Mouse (Mus musculus) embryonic facial prominence, embryonic 12.5 days (tissue): Measurements from ENCODE around the gene Mbd4. TPM values are rescaled to one million over a fixed set of nuclear protein-coding genes. Genes with fewer than 3 reads are reported as not detected.

ENCODE experiments used
- ATAC-seq: fragments of 200-750 bp; cut with Nextera tagmentation; 2 replicates; pipeline ENCODE4 v1.8.0; 2017; ENCODE audit not compliant: insufficient number of reproducible peaks, insufficient read depth, low FRiP score, low TSS enrichment
- H3K27ac ChIP-seq: fragments of 300-500 bp; sonication (generic); 2 replicates; pipeline ENCODE4 v1.5.1; 2016; ENCODE audit warnings: mild to moderate bottlenecking
- H3K27me3 ChIP-seq: fragments of 300-500 bp; sonication (generic); 2 replicates; pipeline ENCODE4 v1.6.1; 2016; ENCODE audit warnings: mild to moderate bottlenecking, moderate library complexity
- H3K36me3 ChIP-seq: fragments of 300-500 bp; sonication (generic); 2 replicates; pipeline ENCODE4 v1.6.1; 2016; ENCODE audit warnings: mild to moderate bottlenecking
- H3K4me1 ChIP-seq: fragments of 300-500 bp; sonication (generic); 2 replicates; pipeline ENCODE4 v1.6.1; 2016
- H3K4me2 ChIP-seq: fragments of 300-500 bp; sonication (generic); replicated peaks from 2 replicates; pipeline ENCODE4 v1.6.1; 2016; ENCODE audit warnings: mild to moderate bottlenecking, moderate library complexity
- H3K4me3 ChIP-seq: fragments of 300-500 bp; sonication (generic); 2 replicates; pipeline ENCODE4 v1.5.1; 2016; ENCODE audit warnings: mild to moderate bottlenecking
- H3K9ac ChIP-seq: fragments of 300-500 bp; sonication (generic); 2 replicates; pipeline ENCODE4 v1.6.1; 2016; ENCODE audit warnings: mild to moderate bottlenecking, moderate library complexity
- H3K9me3 ChIP-seq: fragments of 300-500 bp; sonication (generic); 2 replicates; pipeline ENCODE4 v1.6.1; 2016; ENCODE audit warnings: mild to moderate bottlenecking, moderate library complexity
- WGBS: fragments of 180-500 bp; shearing (Covaris S2); methylation state at CpG from one replicate; pipeline ENCODE4 v1.1.7; 2016; 5-methylcytosine and 5-hydroxymethylcytosine counted together
- polyA plus RNA-seq: library from polyadenylated mRNA; unstranded; fragments of >200 nt; fragmentation: Nextera tagmentation; extraction: Ambion mirVana; gene quantifications from 2 replicates; pipeline ENCODE4 v1.2.1, GENCODE M21; 2016

Gene Mbd4
- polyA plus RNA-seq, 1 experiment from 2014 or later: 28.4 TPM

DNA sequence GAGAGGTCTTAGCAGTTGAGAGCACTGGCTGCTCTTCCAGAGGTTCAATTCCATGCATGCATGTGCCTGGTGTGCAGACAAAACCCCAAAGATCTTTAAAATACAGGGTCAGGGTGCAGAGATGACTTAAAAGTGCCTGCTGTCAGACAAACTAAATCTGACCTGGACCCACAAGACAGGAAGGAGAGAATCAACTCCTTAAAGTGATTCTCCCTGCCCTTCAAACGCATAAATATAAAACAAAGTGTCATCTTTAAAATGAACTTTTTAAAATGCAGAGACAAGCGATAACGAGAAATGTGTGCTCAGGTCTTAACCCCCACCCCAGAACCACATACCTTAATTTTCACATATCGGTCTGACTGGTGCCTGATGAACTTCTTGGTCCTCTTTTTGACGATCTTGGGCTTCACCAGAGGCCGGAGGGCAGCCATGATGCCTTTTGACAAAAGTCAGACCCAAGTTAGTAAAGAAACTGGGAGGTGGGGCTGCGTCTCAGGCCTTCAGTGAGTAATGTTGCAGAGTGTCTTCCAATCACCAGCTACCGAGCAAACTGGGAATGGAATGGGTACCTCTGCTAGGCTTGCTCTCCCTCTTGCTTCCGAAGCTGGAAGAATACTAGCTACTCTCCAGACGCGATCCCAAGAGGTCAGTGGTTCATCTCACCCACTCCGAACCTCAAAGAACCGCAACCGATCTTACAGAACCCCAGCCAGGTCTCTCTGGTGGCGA, 45.5 kb downstream of the Mbd4 start:
- no peaks in the 10 kb centered on the region for H3K9me3 ChIP-seq
- H3K9ac ChIP-seq: peak overlapping the region; percentile 99
- peaks cover 18% of the 10 kb centered on the region for H3K4me1 ChIP-seq
- H3K36me3 ChIP-seq: peaks cover 45% of the 10 kb centered on the region
- ATAC-seq: no peak
- peak overlapping the region; percentile 98 for H3K27ac ChIP-seq
- H3K4me3 ChIP-seq: peak overlapping the region; percentile 99
- H3K4me2 ChIP-seq: peak overlapping the region; percentile 93
- 5% methylated on average over 15 of the region's 15 CpGs for WGBS
- no peaks in the 10 kb centered on the region for H3K27me3 ChIP-seq

DNA sequence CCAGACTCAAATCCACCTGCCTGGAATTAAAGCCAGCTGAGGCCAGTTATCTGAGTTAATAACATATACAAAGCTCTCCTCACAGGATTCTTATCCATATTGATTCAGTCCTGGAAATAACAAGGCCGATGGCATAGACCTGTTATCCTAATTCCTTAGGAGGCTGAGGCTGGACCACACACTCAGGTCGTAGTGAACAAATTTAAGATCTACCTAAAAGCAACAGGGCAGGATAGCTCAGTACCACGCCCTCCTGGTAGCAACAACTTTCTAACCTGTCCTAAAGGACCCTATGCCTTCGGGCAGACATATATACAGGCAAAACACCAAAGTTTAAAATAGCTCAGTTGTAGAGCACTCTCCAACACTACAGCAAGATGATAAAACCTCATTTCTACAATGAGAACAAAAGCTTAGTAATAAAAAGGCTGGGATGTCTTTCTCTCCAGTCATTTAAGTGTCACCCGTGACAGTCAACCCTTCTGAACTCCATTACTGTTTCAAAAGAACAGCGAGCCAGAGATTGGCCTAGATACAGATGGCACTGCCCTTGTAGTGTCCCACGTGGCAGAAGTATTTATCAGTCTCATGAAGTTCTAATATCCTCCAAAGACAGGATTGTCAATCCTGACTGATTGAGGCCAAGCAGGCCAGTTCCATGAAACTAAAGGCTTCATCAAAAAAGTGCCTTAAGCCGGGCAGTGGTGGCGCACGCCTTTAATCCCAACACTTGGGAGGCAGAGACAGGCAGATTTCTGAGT, 48.6 kb downstream of the Mbd4 start:
- H3K36me3 ChIP-seq: peaks cover 73% of the 10 kb centered on the region
- no peak overlapping the region for H3K27ac ChIP-seq
- H3K4me2 ChIP-seq: no peak overlapping the region
- WGBS: 67% methylated on average over 10 of the region's 10 CpGs
- H3K9me3 ChIP-seq: no peaks in the 10 kb centered on the region
- no peaks in the 10 kb centered on the region for H3K27me3 ChIP-seq
- H3K4me1 ChIP-seq: peaks cover 18% of the 10 kb centered on the region
- H3K9ac ChIP-seq: no peak overlapping the region
- no peak overlapping the region for H3K4me3 ChIP-seq
- ATAC-seq: no peak

DNA sequence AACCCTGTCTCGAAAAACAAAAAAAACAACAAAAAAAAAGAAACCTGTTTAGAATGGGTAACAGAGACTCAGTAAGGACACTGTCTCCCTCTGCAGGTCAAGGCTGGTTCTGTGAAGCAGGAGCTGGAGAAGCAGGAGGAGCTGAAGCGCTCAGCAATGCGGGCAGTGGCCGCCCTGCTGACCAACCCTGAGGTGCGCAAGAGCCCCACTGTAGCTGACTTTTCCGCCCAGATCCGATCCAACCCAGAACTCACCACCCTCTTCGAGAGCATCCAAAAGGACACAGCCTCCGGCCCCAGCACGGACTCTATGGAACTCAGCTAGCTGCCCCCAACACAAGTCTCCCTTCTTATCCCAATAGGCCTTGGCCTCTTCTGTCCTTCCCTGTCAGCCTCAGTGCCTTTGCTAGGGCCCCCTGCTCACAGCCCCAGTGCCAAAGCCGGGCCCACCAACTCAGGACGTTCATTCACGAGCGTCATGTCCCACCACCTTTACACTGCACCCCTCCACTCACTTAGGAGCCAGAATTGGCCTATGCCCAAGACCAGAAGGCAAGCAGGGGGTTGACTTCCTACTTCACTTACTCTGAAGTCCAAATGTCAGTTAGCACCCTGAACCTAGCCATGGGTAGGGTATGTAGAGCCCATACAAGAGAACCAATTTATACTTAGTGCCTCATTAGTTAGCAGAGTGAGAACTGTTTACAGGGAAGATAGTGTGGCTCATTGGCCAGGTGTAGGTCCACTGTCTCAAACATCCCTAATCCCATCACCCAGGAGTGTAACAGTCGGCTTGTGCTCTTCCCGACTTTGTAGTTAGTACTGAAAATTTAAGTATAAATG, 49.4 kb downstream of the Mbd4 start:
- H3K27ac ChIP-seq: no peak overlapping the region

DNA sequence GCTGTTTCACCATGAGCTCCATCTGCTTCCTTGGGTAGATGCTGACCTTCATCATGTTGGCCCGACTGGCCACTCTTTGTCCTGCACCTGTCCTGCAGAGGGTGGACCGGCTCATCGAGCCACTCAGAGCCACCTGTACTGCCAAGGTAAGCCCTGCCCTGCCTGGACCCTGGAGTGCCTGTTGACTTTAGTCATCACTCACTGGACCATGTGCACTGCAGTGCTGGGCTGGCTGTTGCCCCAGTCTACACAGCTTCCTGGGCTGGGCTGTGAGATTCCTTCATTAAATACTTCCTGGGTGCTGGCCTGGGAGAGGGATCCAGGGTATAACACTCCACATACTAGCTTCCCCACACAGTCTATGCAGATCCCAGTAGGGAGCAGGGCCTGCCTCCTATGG, 51.4 kb downstream of the Mbd4 start:
- Histone ChIP-seq H3K27me3 (no peaks in the 10 kb centered on the region), H3K9me3 (no peaks in the 10 kb centered on the region), H3K4me2 (no peak overlapping the region), H3K4me3 (no peak overlapping the region), H3K27ac (no peak overlapping the region), H3K4me1 (peaks cover 11% of the 10 kb centered on the region), H3K36me3 (peaks cover 92% of the 10 kb centered on the region), H3K9ac (no peak overlapping the region)
- no peak for ATAC-seq
- 89% methylated on average over 3 of the region's 3 CpGs for WGBS

More for the DNA sequence above, 49.4 kb downstream of the Mbd4 start:
- Histone ChIP-seq H3K4me1 (peaks cover 18% of the 10 kb centered on the region), H3K4me2 (no peak overlapping the region), H3K36me3 (peaks cover 82% of the 10 kb centered on the region), H3K27me3 (no peaks in the 10 kb centered on the region), H3K4me3 (no peak overlapping the region), H3K9ac (no peak overlapping the region), H3K9me3 (no peaks in the 10 kb centered on the region)
- 41% methylated on average over 16 of the region's 16 CpGs for WGBS
- ATAC-seq: no peak

DNA sequence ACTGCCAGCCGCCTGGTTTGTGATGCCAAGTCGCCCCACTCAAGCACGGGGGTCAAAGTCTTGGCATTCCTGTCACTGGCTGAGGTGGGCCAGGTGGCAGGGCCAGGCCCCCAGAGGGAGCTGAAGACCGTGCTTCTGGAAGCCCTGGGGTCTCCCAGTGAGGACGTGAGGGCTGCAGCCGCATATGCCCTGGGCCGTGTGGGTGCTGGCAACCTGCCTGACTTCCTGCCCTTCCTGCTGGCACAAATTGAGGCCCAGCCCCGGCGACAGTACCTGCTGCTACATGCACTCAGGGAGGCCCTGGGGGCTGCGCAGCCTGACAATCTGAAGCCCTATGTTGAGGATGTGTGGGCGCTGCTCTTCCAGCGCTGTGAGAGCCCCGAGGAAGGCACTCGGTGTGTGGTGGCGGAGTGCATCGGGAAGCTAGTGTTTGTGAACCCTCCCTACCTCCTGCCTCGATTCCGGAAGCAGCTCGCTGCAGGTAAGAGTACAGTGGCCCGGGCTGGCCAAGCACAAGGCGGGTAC, 60.4 kb downstream of the Mbd4 start:
- H3K9me3 ChIP-seq: no peaks in the 10 kb centered on the region
- no peak overlapping the region; the same call in 1 of the 2 replicates for H3K27ac ChIP-seq
- no peak overlapping the region for H3K9ac ChIP-seq
- H3K4me1 ChIP-seq: no peaks in the 10 kb centered on the region
- 90% methylated on average over 21 of the region's 21 CpGs for WGBS
- peaks cover 98% of the 10 kb centered on the region for H3K36me3 ChIP-seq
- H3K4me3 ChIP-seq: no peak overlapping the region
- no peaks in the 10 kb centered on the region for H3K27me3 ChIP-seq
- ATAC-seq: no peak
- no peak overlapping the region for H3K4me2 ChIP-seq

DNA sequence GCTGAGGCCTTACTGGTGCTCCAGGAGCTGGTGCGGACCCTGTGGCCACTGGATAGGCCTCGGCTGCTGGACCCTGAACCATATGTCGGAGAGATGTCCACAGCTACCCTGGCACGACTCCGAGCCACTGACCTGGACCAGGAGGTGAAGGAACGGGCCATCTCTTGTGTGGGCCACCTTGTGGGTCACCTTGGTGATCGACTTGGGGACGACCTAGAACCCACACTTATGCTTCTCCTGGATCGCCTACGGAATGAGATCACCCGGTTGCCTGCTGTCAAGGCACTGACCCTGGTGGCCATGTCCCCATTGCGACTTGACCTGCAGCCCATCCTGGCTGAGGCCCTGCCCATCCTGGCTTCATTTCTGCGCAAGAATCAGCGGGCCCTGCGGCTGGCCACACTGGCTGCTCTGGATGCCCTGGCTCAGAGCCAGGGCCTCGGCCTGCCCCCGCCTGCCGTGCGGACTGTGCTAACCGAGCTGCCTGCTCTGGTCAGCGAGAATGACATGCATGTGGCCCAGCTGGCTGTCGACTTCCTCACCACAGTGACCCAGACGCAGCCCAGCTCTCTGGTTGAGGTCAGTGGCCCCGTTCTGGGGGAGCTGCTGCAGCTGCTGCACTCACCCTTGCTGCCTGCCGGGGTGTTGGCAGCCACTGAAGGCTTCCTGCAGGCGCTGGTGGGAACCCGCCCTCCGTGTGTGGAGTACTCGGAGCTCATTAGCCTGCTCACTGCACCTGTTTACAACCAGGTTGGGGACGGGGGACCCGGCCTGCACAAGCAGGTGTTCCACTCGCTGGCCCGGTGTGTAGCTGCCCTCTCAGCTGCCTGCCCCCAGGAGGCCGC, 61.1 kb downstream of the Mbd4 start:
- H3K4me2 ChIP-seq: no peak overlapping the region
- ATAC-seq: peak; percentile 57; the same call in 1 of the 2 replicates
- no peak overlapping the region for H3K27ac ChIP-seq
- WGBS: 89% methylated on average over 34 of the region's 34 CpGs
- H3K4me1 ChIP-seq: no peaks in the 10 kb centered on the region
- no peak overlapping the region for H3K4me3 ChIP-seq
- peaks cover 98% of the 10 kb centered on the region for H3K36me3 ChIP-seq
- H3K9ac ChIP-seq: no peak overlapping the region
- no peaks in the 10 kb centered on the region for H3K9me3 ChIP-seq
- H3K27me3 ChIP-seq: no peaks in the 10 kb centered on the region

DNA sequence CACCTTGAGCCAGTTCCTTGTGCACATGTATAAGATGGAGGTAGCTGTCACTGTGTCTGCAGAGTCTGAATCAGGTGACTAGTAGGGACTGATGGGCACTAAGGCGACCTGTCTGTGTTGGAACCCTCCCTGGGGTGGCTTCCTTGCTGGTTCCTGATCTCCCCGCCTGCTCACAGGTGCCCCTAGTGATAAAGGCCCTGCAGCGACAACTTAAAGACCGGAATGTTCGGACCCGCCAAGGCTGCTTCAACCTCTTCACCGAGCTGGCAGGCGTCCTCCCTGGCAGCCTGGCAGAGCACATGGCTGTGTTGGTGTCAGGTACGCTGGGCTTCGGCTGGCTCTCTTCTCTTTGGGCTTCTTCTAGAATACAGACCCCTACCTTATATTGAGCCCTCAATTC, 62.2 kb downstream of the Mbd4 start:
- WGBS: 90% methylated on average over 10 of the region's 10 CpGs
- no peaks in the 10 kb centered on the region for H3K4me1 ChIP-seq
- H3K36me3 ChIP-seq: peaks cover 98% of the 10 kb centered on the region
- no peak for ATAC-seq
- H3K27ac ChIP-seq: no peak overlapping the region
- no peak overlapping the region for H3K4me2 ChIP-seq
- no peak overlapping the region for H3K9ac ChIP-seq
- H3K4me3 ChIP-seq: no peak overlapping the region
- no peaks in the 10 kb centered on the region for H3K9me3 ChIP-seq
- no peaks in the 10 kb centered on the region for H3K27me3 ChIP-seq

Other genes starting within 250 kb of the Mbd4 start
- gene Raf1, start 176.7 kb downstream of the Mbd4 start, polyA plus RNA-seq: 133 TPM in 2 replicates
- gene Tmem40, start 91.0 kb downstream of the Mbd4 start, polyA plus RNA-seq: 2.7 and 2.8 TPM in 2 replicates
- 61.3 and 62.5 TPM in 2 replicates for gene Cand2, start 78.8 kb downstream of the Mbd4 start, polyA plus RNA-seq
- 1,977 and 2,016 TPM in 2 replicates for gene Rpl32, start 44.6 kb downstream of the Mbd4 start, polyA plus RNA-seq
- 0.89 and 1.00 TPM in 2 replicates for gene Efcab12, start 15.0 kb downstream of the Mbd4 start, polyA plus RNA-seq
- 30.7 and 33.4 TPM in 2 replicates for gene Ift122, start 99 bp upstream of the Mbd4 start, polyA plus RNA-seq
- 0.17 and 0.32 TPM in 2 replicates for gene Rho, start 78.4 kb upstream of the Mbd4 start, polyA plus RNA-seq
- not detected in 2 replicates for gene H1foo, start 91.6 kb upstream of the Mbd4 start, polyA plus RNA-seq
- gene Plxnd1, start 141.6 kb upstream of the Mbd4 start, polyA plus RNA-seq: 33.1 and 40.5 TPM in 2 replicates